Mouse (Mus musculus) spleen, adult 2 months (tissue): ENCODE data around the gene Gen1. TPM values are rescaled to one million over a fixed set of nuclear protein-coding genes. Genes with fewer than 3 reads are reported as not detected.
A peak's percentile ranks its signal among the peaks of the same experiment; 100 is the strongest.

Experiments
- DNase-seq, 2 experiments: peaks; one replicate each; pipeline versions ENCODE4 v3.0.0 to v3.0.0-alpha.2; 2012 to 2021; ENCODE audit warnings: low spot score in 2 of 2, low read depth in 1 of 2
- H3K27ac ChIP-seq: fragments of 200-500 bp; 2 replicates; pipeline ENCODE4 v1.5.1; 2012; ENCODE audit warnings: low read length, inconsistent platforms; ENCODE audit not compliant: insufficient read depth
- H3K27me3 ChIP-seq: fragments of 200-500 bp; 2 replicates; pipeline ENCODE4 v1.6.1; 2012; ENCODE audit warnings: mild to moderate bottlenecking, moderate library complexity, low read length, inconsistent platforms; ENCODE audit not compliant: control insufficient read depth, insufficient read depth
- H3K36me3 ChIP-seq: fragments of 200-500 bp; 2 replicates; pipeline ENCODE4 v1.6.1; 2012; ENCODE audit warnings: mild to moderate bottlenecking, low read length, inconsistent platforms; ENCODE audit not compliant: control insufficient read depth, insufficient read depth
- H3K4me1 ChIP-seq: fragments of 200-500 bp; 2 replicates; pipeline ENCODE4 v1.6.1; 2011; ENCODE audit warnings: inconsistent platforms; ENCODE audit not compliant: control insufficient read depth, insufficient read depth, insufficient read length
- H3K4me3 ChIP-seq: fragments of 200-500 bp; 2 replicates; pipeline ENCODE4 v1.5.1; 2011; ENCODE audit warnings: mild to moderate bottlenecking, inconsistent platforms; ENCODE audit not compliant: insufficient read depth, insufficient read length; ENCODE audit errors: extremely low read depth
- CTCF ChIP-seq: fragments of 200-500 bp; IDR thresholded peaks from 2 replicates; pipeline ENCODE4 v1.5.1; 2011; ENCODE audit warnings: mild to moderate bottlenecking, inconsistent platforms; ENCODE audit not compliant: insufficient read depth, insufficient read length, insufficient replicate concordance; ENCODE audit errors: extremely low read depth
- POLR2A ChIP-seq: fragments of 200-500 bp; IDR thresholded peaks from 2 replicates; pipeline ENCODE4 v1.6.1; 2011; ENCODE audit warnings: low read depth, low read length, inconsistent platforms
- WGBS: fragments of 180-500 bp; shearing (Covaris S2); methylation state at CpG from one replicate; pipeline ENCODE4 v1.1.7; 2018; 5-methylcytosine and 5-hydroxymethylcytosine counted together
- polyA plus RNA-seq: library from polyadenylated mRNA; depleted of rRNA; stranded (reverse); fragments of >200 nt; gene quantifications from 2 replicates; pipeline ENCODE4 v1.2.3, GENCODE M21; 2012; rRNA removed

The Gen1 gene
- polyA plus RNA-seq = 0.28 and 0.33 TPM in 2 replicates

DNA sequence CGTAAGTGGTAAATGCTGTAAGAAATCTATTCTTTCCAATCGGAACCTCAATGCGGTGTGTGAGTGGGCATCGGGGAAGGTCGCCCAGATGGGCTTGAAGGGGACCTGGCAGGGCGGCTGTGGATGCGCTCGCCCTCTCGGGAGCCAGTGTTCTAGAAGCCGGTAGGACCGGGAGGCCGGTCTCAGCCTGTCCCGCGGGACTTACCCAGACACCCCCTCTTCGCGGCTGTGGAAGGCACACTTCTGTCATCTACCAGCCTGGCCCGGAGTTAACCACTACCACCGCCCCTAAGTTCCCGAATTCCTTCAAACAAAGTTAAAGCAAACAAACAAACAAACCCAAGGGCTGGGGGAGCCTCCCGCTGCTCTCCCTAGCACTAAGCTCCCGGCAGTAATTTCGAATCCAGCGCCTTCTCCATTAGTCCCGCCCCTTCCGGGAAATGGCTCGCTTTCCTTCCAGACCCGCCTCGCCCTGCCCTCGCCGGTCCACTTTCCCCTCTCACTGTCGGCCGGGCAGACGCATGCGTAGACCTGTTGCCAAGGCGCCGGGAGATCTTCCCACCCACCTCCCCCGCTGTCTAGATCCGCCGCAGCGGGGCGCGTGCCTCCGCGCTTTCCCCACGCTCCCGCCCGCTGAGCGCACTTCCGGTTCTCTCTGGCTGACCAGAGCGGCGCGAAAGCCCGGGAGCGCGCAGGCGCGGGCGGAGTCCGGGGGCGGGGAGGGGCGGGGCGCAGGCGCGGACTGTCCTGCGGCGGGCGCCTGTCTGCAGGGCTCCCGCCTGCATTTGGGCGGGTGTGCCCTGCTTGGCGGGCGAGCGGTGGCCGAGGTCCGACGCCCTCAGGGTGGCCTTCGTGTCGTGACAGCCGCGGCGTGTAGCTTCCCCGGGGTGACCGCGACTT is at the start of gene Gen1, which contains the start of gene Smc6:
Gen1 (minus strand) TSS at position 420 of the 900 bp plus-strand sequence.
Smc6 (plus strand) TSS at position 505 of the 900 bp plus-strand sequence.
- peak; percentile 93 to 97 for DNase-seq
- TF ChIP-seq POLR2A (peak; percentile 96), CTCF (no peak)
- no peaks in the 10 kb centered on the region for H3K27me3 ChIP-seq
- under 1% methylated on average over 80 of the region's 83 CpGs for WGBS
- peak within 1 kb of the TSS; percentile 97 for H3K27ac ChIP-seq
- peaks cover 6% of the 10 kb centered on the region for H3K4me1 ChIP-seq
- H3K36me3 ChIP-seq = no peaks in the 10 kb centered on the region
- H3K4me3 ChIP-seq = peak within 1 kb of the TSS; percentile 96

DNA sequence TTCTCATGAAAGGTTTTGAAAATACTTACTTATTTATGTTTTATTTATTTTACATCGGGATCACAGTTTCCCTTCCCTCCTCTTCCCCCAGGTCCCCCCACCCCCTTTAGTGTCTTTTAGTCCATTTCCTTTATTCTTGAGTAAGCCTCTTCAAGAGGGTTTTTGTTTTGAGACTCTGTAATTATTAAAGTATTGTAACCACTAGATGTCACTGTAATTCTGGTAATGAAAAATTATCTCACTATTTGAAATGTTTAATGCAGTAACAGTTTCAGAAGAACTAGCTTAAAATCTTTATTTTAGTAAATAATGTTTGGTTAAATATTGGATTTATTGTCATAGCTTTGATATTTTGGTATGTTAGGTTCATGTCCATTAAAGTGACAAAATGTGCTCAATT is 48.2 kb upstream of the Gen1 start:
- peaks cover 23% of the 10 kb centered on the region for H3K36me3 ChIP-seq
- 44% methylated on average over 1 of the region's 1 CpGs for WGBS
- no peak for TF ChIP-seq POLR2A
- TF ChIP-seq CTCF = no peak
- no peak overlapping the region for H3K27ac ChIP-seq
- DNase-seq = no peak
- no peaks in the 10 kb centered on the region for H3K27me3 ChIP-seq
- H3K4me3 ChIP-seq = no peak overlapping the region
- no peaks in the 10 kb centered on the region for H3K4me1 ChIP-seq

DNA sequence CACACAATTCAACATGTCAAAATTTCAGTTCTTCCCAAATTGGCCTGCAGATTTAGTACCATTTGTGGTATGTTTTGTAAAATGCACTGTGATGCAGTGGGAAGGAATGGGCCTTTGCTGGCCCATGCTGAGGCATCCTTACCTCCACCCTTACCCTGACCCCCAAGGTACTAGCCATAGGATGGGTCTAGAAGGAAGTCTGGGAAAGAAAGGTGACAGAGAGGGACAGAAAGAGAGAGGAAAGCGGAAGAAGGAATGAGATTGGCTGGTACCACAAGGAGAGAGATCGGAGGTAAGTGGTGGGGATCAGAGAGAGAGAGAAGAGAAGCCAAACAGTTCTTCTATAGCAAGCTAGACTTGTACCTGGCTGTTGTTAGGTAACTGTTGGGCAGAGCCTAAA is 45.5 kb upstream of the Gen1 start:
- no peak for TF ChIP-seq CTCF
- TF ChIP-seq POLR2A = no peak
- Histone ChIP-seq H3K36me3 (peaks cover 26% of the 10 kb centered on the region), H3K27ac (no peak overlapping the region), H3K27me3 (no peaks in the 10 kb centered on the region), H3K4me3 (no peak overlapping the region), H3K4me1 (no peaks in the 10 kb centered on the region)
- 98% methylated on average over 2 of the region's 2 CpGs for WGBS
- no peak for DNase-seq

DNA sequence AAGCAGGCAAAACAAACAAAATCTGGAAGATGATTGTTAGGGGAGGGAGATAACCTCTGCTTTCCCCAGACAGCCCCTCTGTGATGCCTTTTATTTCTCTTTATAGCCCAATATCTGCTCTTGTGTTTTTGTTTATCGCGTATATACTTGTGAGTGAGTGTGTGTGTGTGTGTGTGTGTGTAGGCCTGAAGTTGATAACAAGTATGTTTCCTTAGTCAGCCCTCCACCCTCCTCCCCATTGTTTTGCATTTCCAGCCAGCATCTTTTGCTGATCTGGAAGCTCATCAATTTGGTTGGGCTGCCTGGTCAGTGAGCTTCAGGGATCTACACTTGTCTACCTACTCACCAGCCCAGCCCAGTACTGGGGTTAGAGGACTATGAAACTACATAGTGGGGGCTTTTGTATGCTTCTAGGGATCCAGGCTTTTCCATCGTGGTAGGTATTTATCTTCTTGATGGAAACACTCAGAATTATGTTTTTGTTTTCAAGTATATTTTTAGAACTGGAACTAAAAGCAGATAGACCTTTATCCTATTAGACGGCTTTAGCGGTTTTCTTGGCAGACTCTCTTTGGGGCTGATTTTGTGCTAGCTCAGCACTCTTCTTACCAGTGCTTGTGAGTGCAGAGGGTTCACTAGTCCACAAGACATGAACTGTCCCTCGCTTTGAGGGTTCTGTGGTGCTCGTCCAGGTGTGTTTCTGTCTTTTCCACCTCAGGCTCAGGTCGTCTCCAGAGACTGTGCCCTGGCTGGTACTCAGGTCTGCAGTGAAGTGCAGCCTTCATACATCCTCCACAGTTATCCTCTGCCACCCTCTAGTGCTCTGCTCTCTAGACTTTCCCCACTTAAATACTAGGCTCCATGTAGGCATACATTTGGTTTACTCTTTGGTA is 41.4 kb upstream of the Gen1 start:
- H3K36me3 ChIP-seq = peaks cover 25% of the 10 kb centered on the region
- TF ChIP-seq CTCF = no peak
- no peak for TF ChIP-seq POLR2A
- 87% methylated on average over 8 of the region's 8 CpGs for WGBS

DNA sequence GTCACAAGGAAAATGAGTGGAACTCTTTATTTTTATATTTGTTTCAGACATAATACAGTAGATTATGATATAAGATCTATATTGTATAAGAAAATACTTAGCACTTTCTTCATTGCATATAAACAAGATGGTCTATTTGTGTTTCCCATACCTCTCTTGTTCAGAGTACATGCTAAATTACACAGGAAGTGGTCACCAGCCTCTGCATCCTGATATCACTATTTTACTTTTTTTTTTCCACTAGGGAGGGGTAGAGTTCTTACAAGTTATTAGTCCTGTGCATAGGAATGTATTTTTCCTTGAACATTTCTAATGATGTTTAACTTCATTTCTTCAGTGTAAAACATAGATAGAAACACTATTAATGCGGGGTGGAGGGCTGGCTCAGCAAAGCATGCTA is 35.3 kb upstream of the Gen1 start:
- Histone ChIP-seq H3K27ac (no peak overlapping the region), H3K4me3 (no peak overlapping the region), H3K36me3 (peaks cover 31% of the 10 kb centered on the region), H3K4me1 (no peaks in the 10 kb centered on the region), H3K27me3 (no peaks in the 10 kb centered on the region)
- 93% methylated on average over 1 of the region's 1 CpGs for WGBS
- no peak for DNase-seq
- TF ChIP-seq CTCF (no peak), POLR2A (no peak)

More for the DNA sequence above, 41.4 kb upstream of the Gen1 start:
- DNase-seq = no peak
- H3K27ac ChIP-seq = no peak overlapping the region
- H3K27me3 ChIP-seq = no peaks in the 10 kb centered on the region
- no peaks in the 10 kb centered on the region for H3K4me1 ChIP-seq
- no peak overlapping the region for H3K4me3 ChIP-seq

DNA sequence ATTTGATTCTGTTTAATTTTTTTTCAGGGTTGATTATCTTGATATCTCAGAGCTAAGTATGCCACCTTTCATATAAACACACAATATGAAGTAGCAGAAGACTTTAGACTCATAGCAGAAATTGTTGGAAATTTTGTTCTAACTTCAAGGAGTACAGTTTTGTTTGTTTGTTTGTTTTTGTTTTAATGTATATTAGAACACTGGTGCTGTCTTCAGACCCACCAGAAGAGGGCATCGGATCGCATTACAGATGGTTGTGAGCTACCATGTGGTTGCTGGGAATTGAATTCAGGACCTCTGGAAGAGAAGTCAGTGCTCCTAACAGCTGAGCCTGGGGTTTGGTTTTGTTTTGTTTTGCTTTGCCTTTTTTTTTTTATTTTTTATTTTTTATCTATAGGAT is 20.8 kb upstream of the Gen1 start:
- no peak overlapping the region for H3K4me3 ChIP-seq
- 97% methylated on average over 2 of the region's 2 CpGs for WGBS
- no peak for DNase-seq
- TF ChIP-seq POLR2A = no peak
- no peak overlapping the region for H3K27ac ChIP-seq
- H3K36me3 ChIP-seq = peaks cover 35% of the 10 kb centered on the region
- no peaks in the 10 kb centered on the region for H3K27me3 ChIP-seq
- H3K4me1 ChIP-seq = no peaks in the 10 kb centered on the region

DNA sequence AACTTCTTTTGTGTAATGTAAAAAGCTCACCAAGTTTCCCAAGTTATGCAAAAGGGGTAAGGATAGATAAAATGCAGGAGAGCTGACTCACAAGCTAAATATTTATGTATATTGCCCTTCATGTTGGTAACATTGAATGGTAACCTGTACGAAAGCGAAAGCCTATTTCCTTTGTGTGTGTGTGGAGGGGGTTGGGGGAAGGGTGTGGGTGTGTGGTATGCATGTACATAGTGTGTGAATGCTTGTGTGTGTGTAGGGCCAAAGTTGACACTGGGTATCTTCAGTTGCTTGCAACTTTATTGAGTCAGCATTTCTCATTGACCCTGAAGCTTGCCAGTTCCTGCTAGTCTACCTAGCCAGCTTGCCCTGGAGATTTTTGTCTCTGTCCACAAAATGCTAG is 16.0 kb upstream of the Gen1 start:
- Histone ChIP-seq H3K4me1 (peaks cover 2% of the 10 kb centered on the region; the same call in 1 of the 2 replicates), H3K27ac (no peak overlapping the region), H3K27me3 (no peaks in the 10 kb centered on the region), H3K4me3 (no peak overlapping the region), H3K36me3 (peaks cover 27% of the 10 kb centered on the region)
- WGBS = 87% methylated on average over 2 of the region's 2 CpGs
- TF ChIP-seq POLR2A (no peak), CTCF (no peak)
- DNase-seq = no peak
